ENCODE assay signal across 8 mouse cellular contexts in the genomic region with DNA sequence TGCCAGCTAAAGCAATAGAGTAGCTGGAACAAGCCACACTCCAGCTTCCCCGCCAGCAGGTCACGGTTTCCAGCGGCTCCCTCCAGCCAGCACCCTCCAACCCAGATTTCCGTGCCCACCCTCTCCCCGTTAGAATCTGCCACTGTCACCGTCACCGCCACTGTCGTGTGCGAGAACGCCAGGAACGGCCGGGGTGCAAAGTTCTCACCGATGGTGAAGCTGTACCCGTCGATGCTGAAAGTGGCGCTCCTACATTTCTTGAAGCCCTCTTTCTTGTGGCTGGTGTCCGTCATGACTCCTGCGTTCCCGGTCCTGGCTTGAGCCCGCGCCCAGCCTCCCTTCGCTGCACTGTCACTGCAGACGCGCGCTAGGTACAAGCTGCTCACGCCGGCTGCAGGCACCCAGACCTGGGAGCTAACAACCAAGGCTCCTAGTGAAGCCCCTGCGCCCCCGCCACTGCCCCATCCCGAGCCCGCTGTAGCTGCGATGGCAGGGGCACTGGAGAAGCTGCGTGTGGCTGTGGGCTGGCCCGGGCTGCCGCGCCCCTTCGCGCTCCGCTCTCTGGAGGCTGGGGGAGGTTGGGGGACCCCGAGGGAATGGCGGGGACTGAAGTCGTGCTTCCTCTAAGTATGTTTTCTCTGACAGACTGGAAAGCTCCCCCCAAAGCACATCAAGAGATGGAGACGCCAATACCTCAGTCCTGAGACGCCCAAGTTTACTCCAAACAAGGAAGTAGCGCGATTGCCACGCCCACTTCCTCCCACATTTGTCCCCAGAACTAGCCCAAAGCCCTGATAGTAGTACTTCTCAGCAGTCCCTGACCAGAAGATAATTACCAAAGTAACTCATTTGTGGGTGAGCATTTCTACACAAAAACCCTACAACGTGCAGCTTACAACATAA. TPM values are rescaled to one million over a fixed set of nuclear protein-coding genes. Genes with fewer than 3 reads are reported as not detected.
DNase-seq lines count a peak whose midpoint lies in the region; ATAC-seq and TF ChIP-seq lines count a peak whose summit lies in the region.

A gene (minus strand): TSS at position 634 of the 903 bp plus-strand sequence.

- under 1% methylated on average over 48 of the region's 48 CpGs for WGBS in intestine, embryonic 16.5 days
- WGBS in liver, embryonic 14.5 days (ENCODE audit: insufficient replicate concordance): under 1% methylated on average over 48 of the region's 48 CpGs

- no peaks in the 10 kb centered on the region for H3K79me2 ChIP-seq in myocyte (ENCODE audit: control insufficient read depth, insufficient read depth)

- ATAC-seq in granulocyte monocyte progenitor cell, adult 5-6 weeks (replicated peaks; ENCODE audit: poor library complexity, severe bottlenecking): peak; percentile 93
- peak; percentile 89 for ATAC-seq in intestine, embryonic 16.5 days
- ATAC-seq in liver, embryonic 14.5 days (ENCODE audit: insufficient read depth): peak; percentile 43; the same call in 1 of the 2 replicates

- DNase-seq in ovary, postnatal 14 days (ENCODE audit: low spot score): peak; percentile 7
- no peak for DNase-seq in ovary, adult 18-20 months (ENCODE audit: low spot score)
- peak; percentile 35 for DNase-seq in cerebellum, adult 8-10 months
- DNase-seq in liver, embryonic 14.5 days (ENCODE audit: low read depth in 3 of 3, low spot score in 3 of 3): peak; percentile 9 to 36 (median 17)
- DNase-seq in thymus, postnatal 36 days: peak; percentile 41 to 45

- H3K36me3 ChIP-seq in intestine, embryonic 16.5 days (ENCODE audit: control insufficient read depth, insufficient read depth, low read length): no peaks in the 10 kb centered on the region
- H3K36me3 ChIP-seq in liver, embryonic 14.5 days (replicated peaks; ENCODE audit: control insufficient read depth, insufficient read depth, low read depth): no peaks in the 10 kb centered on the region
- no peaks in the 10 kb centered on the region for H3K36me3 ChIP-seq in myocyte (ENCODE audit: control insufficient read depth, insufficient read depth)

- H3K9me3 ChIP-seq in intestine, embryonic 16.5 days (ENCODE audit: control insufficient read depth, low read length): no peaks in the 10 kb centered on the region
- no peaks in the 10 kb centered on the region for H3K9me3 ChIP-seq in liver, embryonic 14.5 days (ENCODE audit: control insufficient read depth, low read length)

- TF ChIP-seq POLR2A in myocyte (IDR thresholded peaks at IDR 0.05; ENCODE audit: insufficient read length, low read depth): no peak

- H3K4me3 ChIP-seq in intestine, embryonic 16.5 days (ENCODE audit: low read length): peak within 1 kb of the TSS; percentile 76
- peak within 1 kb of the TSS; percentile 51 to 64 for H3K4me3 ChIP-seq in liver, embryonic 14.5 days (ENCODE audit: insufficient read depth in 1 of 2, low read depth in 2 of 2, low read length in 2 of 2)
- H3K4me3 ChIP-seq in myocyte: no peak within 1 kb of the TSS

- no peak for TF ChIP-seq CTCF in liver, embryonic 14.5 days (IDR thresholded peaks at IDR 0.05; ENCODE audit: low read depth)

- no peak within 1 kb of the TSS for H3ac ChIP-seq in myocyte (ENCODE audit: control insufficient read depth, insufficient read length)

- TF ChIP-seq EP300 in liver, embryonic 14.5 days (IDR thresholded peaks at IDR 0.05; ENCODE audit: low read depth): no peak

- H3K4me1 ChIP-seq in intestine, embryonic 16.5 days (ENCODE audit: control insufficient read depth, insufficient read depth, low read length): no peaks in the 10 kb centered on the region
- H3K4me1 ChIP-seq in liver, embryonic 14.5 days (replicated peaks; ENCODE audit: control insufficient read depth in 2 of 2, insufficient read depth in 2 of 2, low read length in 1 of 2): no peaks in the 10 kb centered on the region

- H3K4me2 ChIP-seq in intestine, embryonic 16.5 days (ENCODE audit: low read depth, low read length): peak within 1 kb of the TSS; percentile 99
- H3K4me2 ChIP-seq in liver, embryonic 14.5 days (ENCODE audit: low read depth): peak within 1 kb of the TSS; percentile 64
- peak within 1 kb of the TSS; percentile 18 for H3K4me2 ChIP-seq in myocyte (ENCODE audit: low read depth)

- peak within 1 kb of the TSS; percentile 78 for H3K9ac ChIP-seq in intestine, embryonic 16.5 days (ENCODE audit: low read depth, low read length)
- no peak within 1 kb of the TSS for H3K9ac ChIP-seq in liver, embryonic 14.5 days (replicated peaks)

- H3K27me3 ChIP-seq in intestine, embryonic 16.5 days (replicated peaks; ENCODE audit: control insufficient read depth, insufficient read depth, low read length): no peaks in the 10 kb centered on the region
- H3K27me3 ChIP-seq in liver, embryonic 14.5 days (ENCODE audit: control insufficient read depth, insufficient read depth, low read length): no peaks in the 10 kb centered on the region
- H3K27me3 ChIP-seq in myocyte (ENCODE audit: control insufficient read depth, insufficient read depth, insufficient read length): peaks cover 6% of the 10 kb centered on the region

- no peak within 1 kb of the TSS for H3K27ac ChIP-seq in intestine, embryonic 16.5 days (ENCODE audit: low read length)
- H3K27ac ChIP-seq in liver, embryonic 14.5 days: no peak within 1 kb of the TSS

TF ChIP-seq in myocyte, 11 proteins besides CTCF, POLR2A, EP300 and RAD21:
- TF ChIP-seq SRF (IDR thresholded peaks at IDR 0.05; ENCODE audit: control insufficient read depth, insufficient read length, low read depth): no peak
- TF ChIP-seq MAX (IDR thresholded peaks at IDR 0.05; ENCODE audit: low read depth): no peak
- no peak for TF ChIP-seq USF1 (IDR thresholded peaks at IDR 0.05; ENCODE audit: low read depth)
- no peak for TF ChIP-seq TCF3 (IDR thresholded peaks at IDR 0.05; ENCODE audit: insufficient read length, low read depth)
- no peak for TF ChIP-seq TCF12 (IDR thresholded peaks at IDR 0.05; ENCODE audit: insufficient read depth, poor library complexity, severe bottlenecking)
- no peak for TF ChIP-seq MYOG (IDR thresholded peaks at IDR 0.05; ENCODE audit: control insufficient read depth in 1 of 3, insufficient read depth in 1 of 3, insufficient read length in 2 of 3, low read depth in 2 of 3)
- no peak for TF ChIP-seq MYOD1 (IDR thresholded peaks at IDR 0.05; ENCODE audit: control insufficient read depth in 1 of 3, insufficient read length in 2 of 3, low read depth in 2 of 3)
- no peak for TF ChIP-seq POLR2AphosphoS2 (IDR thresholded peaks at IDR 0.05; ENCODE audit: insufficient read length, low read depth)
- TF ChIP-seq CEBPB (IDR thresholded peaks at IDR 0.05; ENCODE audit: insufficient read depth, poor library complexity, severe bottlenecking): no peak
- no peak for TF ChIP-seq E2F4 (IDR thresholded peaks at IDR 0.05; ENCODE audit: insufficient read depth)
- TF ChIP-seq REST (IDR thresholded peaks at IDR 0.05; ENCODE audit: insufficient read depth, insufficient read length): no peak
TF ChIP-seq in myocyte: peak in this region for 0.

RNA-seq across cellular contexts. Expression of the gene that starts here (rescaled TPM):
- total RNA-seq in granulocyte monocyte progenitor cell, adult 5-6 weeks (2014; fragmentation: Nextera tagmentation): 0.41 and 0.92 TPM in 2 replicates
- total RNA-seq in granulocyte monocyte progenitor cell, adult 5-6 weeks (2017): 0.22 and 0.36 TPM in 2 replicates
- polyA plus RNA-seq in intestine, embryonic 16.5 days (2015; fragmentation: Nextera tagmentation; extraction: Ambion mirVana): 1.5 TPM in 2 replicates
- 0.27 and 0.45 TPM in 2 replicates for polyA plus RNA-seq in liver, embryonic 14.5 days (2012; rRNA removed)
- 0.46 and 0.71 TPM in 2 replicates for polyA plus RNA-seq in liver, embryonic 14.5 days (2014; fragmentation: Nextera tagmentation; extraction: Ambion mirVana)
- 0.41 TPM for polyA plus RNA-seq in myocyte (2012; fragmentation: generic; extraction: Trizol)

Comparison
In these comparisons a context has a peak if more than half of its experiments do, and no peak if none do; other contexts are left out.
1. Peak in ATAC-seq in granulocyte monocyte progenitor cell, adult 5-6 weeks; RNA of the gene not detected or under 1 TPM.
2. Peak in DNase-seq, ATAC-seq, H3K4me3 ChIP-seq and H3K4me2 ChIP-seq in liver, embryonic 14.5 days; RNA of the gene not detected or under 1 TPM.
3. ATAC-seq: peak in every context shown above with its lines; median percentile 93 in granulocyte monocyte progenitor cell, adult 5-6 weeks; 89 in intestine, embryonic 16.5 days; 43 in liver, embryonic 14.5 days.
4. H3K4me2 ChIP-seq: peak in every context shown above with its lines; median percentile 99 in intestine, embryonic 16.5 days; 64 in liver, embryonic 14.5 days; 18 in myocyte.